Mouse (Mus musculus): ENCODE measurements around the gene Pknox2. TPM values are rescaled to one million over a fixed set of nuclear protein-coding genes. Genes with fewer than 3 reads are reported as not detected.

Pknox2 gene
- polyA plus RNA-seq, 1 experiment from 2014 or later = 7.2 TPM

- Histone ChIP-seq H3K27me3 (replicated peaks; ENCODE audit: control insufficient read depth, insufficient read depth, low read length) (no peaks in the 10 kb centered on the region), H3K36me3 (ENCODE audit: control insufficient read depth, insufficient read depth, low read length) (no peaks in the 10 kb centered on the region), H3K4me1 (ENCODE audit: control insufficient read depth, insufficient read depth, low read length) (no peaks in the 10 kb centered on the region), H3K4me3 (ENCODE audit: low read length) (no peak overlapping the region), H3K9me3 (ENCODE audit: control insufficient read depth, low read length) (no peaks in the 10 kb centered on the region), H3K9ac (ENCODE audit: low read depth, low read length) (no peak overlapping the region), H3K4me2 (ENCODE audit: low read depth, low read length) (no peak overlapping the region), H3K27ac (ENCODE audit: low read length) (no peak overlapping the region)
- 86% methylated on average over 2 of the region's 2 CpGs for WGBS
- no peak for ATAC-seq
Measured at GRCm38 (mm10) chr9:37126197-37126596, 21.0 kb downstream of the Pknox2 start.

DNA sequence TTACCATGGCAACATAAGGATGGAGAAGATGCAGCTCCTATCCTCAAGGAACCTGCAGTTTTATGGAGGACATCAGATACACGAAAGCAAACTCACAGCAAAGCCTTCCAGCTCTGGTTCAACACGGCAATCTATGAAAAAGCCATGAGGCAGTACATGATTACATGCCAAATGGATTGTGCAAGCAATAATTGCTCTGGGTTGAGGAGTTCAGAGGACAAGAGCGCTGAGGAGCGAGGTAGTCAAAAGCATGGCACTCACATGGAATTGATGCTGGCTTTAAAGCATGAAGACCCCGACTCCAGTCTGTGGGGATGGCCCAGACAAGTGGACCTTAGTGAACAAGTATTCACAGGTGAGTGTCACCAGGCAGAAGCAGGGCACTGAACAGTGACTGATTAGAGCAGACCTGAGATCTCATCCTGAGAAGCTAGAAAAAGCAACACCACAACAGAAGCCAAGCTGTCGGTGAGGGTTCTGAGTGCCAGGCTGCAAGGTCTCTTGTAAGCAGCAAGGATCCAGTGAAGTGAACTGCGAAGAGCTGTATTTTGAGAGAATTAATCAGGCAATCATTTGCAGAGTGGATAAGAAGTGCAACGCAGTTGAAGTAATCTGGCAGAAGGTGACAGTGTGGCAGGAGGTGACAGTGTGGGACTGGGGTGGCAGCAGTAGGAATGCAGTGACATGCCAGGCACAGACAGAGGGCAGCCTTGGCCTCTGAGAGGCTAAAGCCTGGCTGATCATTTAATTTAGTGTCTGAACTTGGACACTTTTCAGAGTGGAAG lies 22.3 kb downstream of the Pknox2 start:
- no peak overlapping the region for H3K4me2 ChIP-seq (ENCODE audit: low read depth, low read length)
- H3K36me3 ChIP-seq (ENCODE audit: control insufficient read depth, insufficient read depth, low read length) = no peaks in the 10 kb centered on the region
- H3K9me3 ChIP-seq (ENCODE audit: control insufficient read depth, low read length) = no peaks in the 10 kb centered on the region
- no peaks in the 10 kb centered on the region for H3K27me3 ChIP-seq (replicated peaks; ENCODE audit: control insufficient read depth, insufficient read depth, low read length)
- ATAC-seq = no peak
- 77% methylated on average over 8 of the region's 8 CpGs for WGBS
- no peak overlapping the region for H3K9ac ChIP-seq (ENCODE audit: low read depth, low read length)
- no peak overlapping the region for H3K27ac ChIP-seq (ENCODE audit: low read length)
- no peaks in the 10 kb centered on the region for H3K4me1 ChIP-seq (ENCODE audit: control insufficient read depth, insufficient read depth, low read length)
- no peak overlapping the region for H3K4me3 ChIP-seq (ENCODE audit: low read length)

DNA sequence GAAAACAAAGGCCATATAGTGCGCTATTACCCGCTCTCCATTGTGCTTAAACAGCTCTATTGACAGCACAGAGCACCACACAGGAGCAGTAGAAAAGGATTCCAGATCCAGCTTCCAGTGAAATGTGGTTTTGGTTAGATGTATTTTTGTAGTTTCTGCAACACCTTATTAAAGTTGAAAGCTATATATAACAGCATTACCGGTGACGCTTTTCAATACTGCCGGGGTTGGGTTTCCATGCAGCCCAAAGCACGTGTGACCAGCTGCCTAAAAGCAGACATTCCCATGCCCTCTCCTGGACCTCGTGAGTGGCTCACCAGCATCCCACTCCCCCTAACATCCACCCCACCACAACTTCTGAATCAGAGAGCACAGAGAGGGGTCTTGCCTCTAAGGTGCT lies 23.8 kb downstream of the Pknox2 start:
- H3K9ac ChIP-seq (ENCODE audit: low read depth, low read length) = no peak overlapping the region
- no peaks in the 10 kb centered on the region for H3K9me3 ChIP-seq (ENCODE audit: control insufficient read depth, low read length)
- H3K27ac ChIP-seq (ENCODE audit: low read length) = no peak overlapping the region
- H3K27me3 ChIP-seq (replicated peaks; ENCODE audit: control insufficient read depth, insufficient read depth, low read length) = no peaks in the 10 kb centered on the region
- no peaks in the 10 kb centered on the region for H3K4me1 ChIP-seq (ENCODE audit: control insufficient read depth, insufficient read depth, low read length)
- no peaks in the 10 kb centered on the region for H3K36me3 ChIP-seq (ENCODE audit: control insufficient read depth, insufficient read depth, low read length)
- H3K4me3 ChIP-seq (ENCODE audit: low read length) = no peak overlapping the region
- no peak for ATAC-seq
- 78% methylated on average over 7 of the region's 7 CpGs for WGBS
- H3K4me2 ChIP-seq (ENCODE audit: low read depth, low read length) = no peak overlapping the region

DNA sequence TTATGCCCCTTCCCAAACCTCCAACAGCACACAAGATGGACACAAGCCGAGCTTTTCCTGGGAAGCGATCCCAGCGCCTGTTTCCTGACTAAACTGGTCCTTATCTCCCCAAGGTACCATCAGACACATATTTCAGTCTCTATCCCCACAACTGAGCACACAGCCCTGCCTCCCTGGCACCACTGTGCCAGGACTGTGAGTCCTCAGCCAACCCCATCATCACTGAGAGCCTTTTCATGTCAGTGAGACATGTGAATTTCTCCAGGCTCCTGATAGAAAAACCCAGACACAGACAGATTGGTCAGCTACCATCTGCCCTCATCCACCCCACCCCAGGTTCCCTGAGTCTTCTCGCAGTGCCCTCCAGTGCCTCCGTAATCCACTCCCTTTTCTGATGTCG lies 24.2 kb downstream of the Pknox2 start:
- no peak for ATAC-seq
- WGBS = 66% methylated on average over 6 of the region's 6 CpGs
- H3K4me2 ChIP-seq (ENCODE audit: low read depth, low read length) = no peak overlapping the region

GRCm38 (mm10) chr9:37122381-37122780 lies 24.8 kb downstream of the Pknox2 start:
- no peak overlapping the region for H3K27ac ChIP-seq (ENCODE audit: low read length)
- H3K9me3 ChIP-seq (ENCODE audit: control insufficient read depth, low read length) = no peaks in the 10 kb centered on the region

More for the DNA sequence above, 24.2 kb downstream of the Pknox2 start:
- no peaks in the 10 kb centered on the region for H3K36me3 ChIP-seq (ENCODE audit: control insufficient read depth, insufficient read depth, low read length)
- no peak overlapping the region for H3K4me3 ChIP-seq (ENCODE audit: low read length)
- H3K9me3 ChIP-seq (ENCODE audit: control insufficient read depth, low read length) = no peaks in the 10 kb centered on the region
- H3K27me3 ChIP-seq (replicated peaks; ENCODE audit: control insufficient read depth, insufficient read depth, low read length) = no peaks in the 10 kb centered on the region
- H3K27ac ChIP-seq (ENCODE audit: low read length) = no peak overlapping the region
- H3K4me1 ChIP-seq (ENCODE audit: control insufficient read depth, insufficient read depth, low read length) = no peaks in the 10 kb centered on the region
- H3K9ac ChIP-seq (ENCODE audit: low read depth, low read length) = no peak overlapping the region

DNA sequence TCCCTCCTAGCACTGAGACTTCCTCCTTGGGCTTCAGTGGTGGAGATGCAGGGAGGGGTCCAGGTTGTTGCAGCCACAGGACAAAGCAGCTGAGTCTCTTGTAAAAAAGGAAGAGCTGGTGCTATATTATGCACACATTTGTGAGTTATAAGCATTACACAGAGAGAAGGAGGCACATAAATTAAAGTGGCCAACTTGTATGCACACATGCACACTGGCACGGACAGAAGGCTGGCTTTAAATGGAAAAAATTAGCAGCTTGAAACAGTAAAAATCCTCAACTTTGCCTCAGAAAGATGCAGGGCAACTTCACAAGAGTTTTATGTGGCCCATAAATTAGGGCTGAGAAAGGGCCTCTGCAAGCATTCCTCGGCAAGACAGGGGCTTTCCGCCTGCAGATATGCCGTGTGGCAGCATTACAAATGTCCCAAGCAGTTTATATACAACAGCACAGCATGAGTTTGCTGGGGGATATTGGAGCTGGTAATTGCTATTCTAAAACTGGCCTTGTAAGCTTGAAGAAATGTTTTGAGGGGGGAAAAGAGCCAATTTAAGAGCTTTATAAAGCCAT lies 25.4 kb downstream of the Pknox2 start:
- no peaks in the 10 kb centered on the region for H3K36me3 ChIP-seq (ENCODE audit: control insufficient read depth, insufficient read depth, low read length)
- H3K27me3 ChIP-seq (replicated peaks; ENCODE audit: control insufficient read depth, insufficient read depth, low read length) = no peaks in the 10 kb centered on the region
- no peak overlapping the region for H3K9ac ChIP-seq (ENCODE audit: low read depth, low read length)
- no peak overlapping the region for H3K4me2 ChIP-seq (ENCODE audit: low read depth, low read length)
- H3K9me3 ChIP-seq (ENCODE audit: control insufficient read depth, low read length) = no peaks in the 10 kb centered on the region
- H3K4me1 ChIP-seq (ENCODE audit: control insufficient read depth, insufficient read depth, low read length) = no peaks in the 10 kb centered on the region
- H3K27ac ChIP-seq (ENCODE audit: low read length) = no peak overlapping the region
- ATAC-seq = no peak
- H3K4me3 ChIP-seq (ENCODE audit: low read length) = no peak overlapping the region
- WGBS = 33% methylated on average over 4 of the region's 4 CpGs

More at GRCm38 (mm10) chr9:37122381-37122780, 24.8 kb downstream of the Pknox2 start:
- no peaks in the 10 kb centered on the region for H3K27me3 ChIP-seq (replicated peaks; ENCODE audit: control insufficient read depth, insufficient read depth, low read length)
- H3K4me3 ChIP-seq (ENCODE audit: low read length) = no peak overlapping the region
- 48% methylated on average over 1 of the region's 1 CpGs for WGBS
- no peak overlapping the region for H3K9ac ChIP-seq (ENCODE audit: low read depth, low read length)
- H3K4me1 ChIP-seq (ENCODE audit: control insufficient read depth, insufficient read depth, low read length) = no peaks in the 10 kb centered on the region
- no peak overlapping the region for H3K4me2 ChIP-seq (ENCODE audit: low read depth, low read length)
- no peak for ATAC-seq
- no peaks in the 10 kb centered on the region for H3K36me3 ChIP-seq (ENCODE audit: control insufficient read depth, insufficient read depth, low read length)

DNA sequence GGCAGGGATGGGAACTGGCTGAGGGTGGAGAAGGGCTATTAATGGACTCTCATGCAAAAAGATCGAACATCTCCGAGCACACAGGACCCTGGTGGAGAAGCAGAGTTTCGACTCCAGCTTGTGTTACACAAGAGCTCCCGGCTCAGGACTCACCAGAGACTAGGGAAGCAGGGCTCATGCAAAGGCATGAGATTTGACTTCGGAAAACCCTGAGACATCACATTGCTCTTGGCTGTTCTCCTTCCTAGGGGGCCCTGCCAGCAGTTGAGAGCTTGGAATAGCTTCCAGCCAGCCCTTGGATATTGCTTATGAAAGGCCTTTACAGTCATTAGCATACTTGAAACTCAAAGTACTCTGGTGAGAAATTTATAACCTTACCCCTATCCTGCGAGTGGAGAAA lies 26.4 kb downstream of the Pknox2 start:
- Histone ChIP-seq H3K4me3 (ENCODE audit: low read length) (no peak overlapping the region), H3K9me3 (ENCODE audit: control insufficient read depth, low read length) (no peaks in the 10 kb centered on the region), H3K27ac (ENCODE audit: low read length) (no peak overlapping the region), H3K4me2 (ENCODE audit: low read depth, low read length) (no peak overlapping the region), H3K36me3 (ENCODE audit: control insufficient read depth, insufficient read depth, low read length) (no peaks in the 10 kb centered on the region), H3K4me1 (ENCODE audit: control insufficient read depth, insufficient read depth, low read length) (no peaks in the 10 kb centered on the region), H3K27me3 (replicated peaks; ENCODE audit: control insufficient read depth, insufficient read depth, low read length) (no peaks in the 10 kb centered on the region), H3K9ac (ENCODE audit: low read depth, low read length) (no peak overlapping the region)
- WGBS = 66% methylated on average over 6 of the region's 6 CpGs
- no peak for ATAC-seq

- Histone ChIP-seq H3K4me3 (ENCODE audit: low read length) (no peak overlapping the region), H3K27me3 (replicated peaks; ENCODE audit: control insufficient read depth, insufficient read depth, low read length) (no peaks in the 10 kb centered on the region), H3K27ac (ENCODE audit: low read length) (no peak overlapping the region), H3K4me1 (ENCODE audit: control insufficient read depth, insufficient read depth, low read length) (0 out of 2 replicates have a peak, but pooled peaks cover 3% of the 10 kb centered on the region), H3K4me2 (ENCODE audit: low read depth, low read length) (no peak overlapping the region), H3K9me3 (ENCODE audit: control insufficient read depth, low read length) (no peaks in the 10 kb centered on the region), H3K36me3 (ENCODE audit: control insufficient read depth, insufficient read depth, low read length) (no peaks in the 10 kb centered on the region), H3K9ac (ENCODE audit: low read depth, low read length) (no peak overlapping the region)
- WGBS = 96% methylated on average over 2 of the region's 2 CpGs
- ATAC-seq = no peak
Measured at GRCm38 (mm10) chr9:37117529-37117928, 29.7 kb downstream of the Pknox2 start.

GRCm38 (mm10) chr9:37116632-37117413 lies 30.4 kb downstream of the Pknox2 start:
- no peak overlapping the region for H3K27ac ChIP-seq (ENCODE audit: low read length)
- no peak for ATAC-seq

More at GRCm38 (mm10) chr9:37116632-37117413, 30.4 kb downstream of the Pknox2 start:
- H3K9me3 ChIP-seq (ENCODE audit: control insufficient read depth, low read length) = no peaks in the 10 kb centered on the region
- 0 out of 2 replicates have a peak, but pooled peaks cover 3% of the 10 kb centered on the region for H3K4me1 ChIP-seq (ENCODE audit: control insufficient read depth, insufficient read depth, low read length)
- no peak overlapping the region for H3K4me3 ChIP-seq (ENCODE audit: low read length)
- no peak overlapping the region for H3K4me2 ChIP-seq (ENCODE audit: low read depth, low read length)
- 86% methylated on average over 9 of the region's 9 CpGs for WGBS
- no peaks in the 10 kb centered on the region for H3K27me3 ChIP-seq (replicated peaks; ENCODE audit: control insufficient read depth, insufficient read depth, low read length)
- H3K36me3 ChIP-seq (ENCODE audit: control insufficient read depth, insufficient read depth, low read length) = no peaks in the 10 kb centered on the region
- no peak overlapping the region for H3K9ac ChIP-seq (ENCODE audit: low read depth, low read length)
